Mouse (Mus musculus) stomach, embryonic 16.5 days (tissue): ENCODE data around the gene Il12b. TPM values are rescaled to one million over a fixed set of nuclear protein-coding genes. Genes with fewer than 3 reads are reported as not detected.
A peak's percentile ranks its signal among the peaks of the same experiment; 100 is the strongest.

Experiments
- ATAC-seq: fragments of 200-750 bp; cut with Nextera tagmentation; 2 replicates; pipeline ENCODE4 v1.8.0; 2017; ENCODE audit warnings: moderate number of reproducible peaks, moderate TSS enrichment; ENCODE audit not compliant: insufficient read depth, low FRiP score
- H3K27ac ChIP-seq: fragments of 300-500 bp; sonication (generic); 2 replicates; pipeline ENCODE4 v1.5.1; 2014; ENCODE audit warnings: low read length
- H3K27me3 ChIP-seq: fragments of 300-500 bp; sonication (generic); 2 replicates; pipeline ENCODE4 v1.6.1; 2014; ENCODE audit warnings: low read length, control low read depth, mixed read lengths; ENCODE audit not compliant: control insufficient read depth, insufficient read depth
- H3K36me3 ChIP-seq: fragments of 300-500 bp; sonication (generic); 2 replicates; pipeline ENCODE4 v1.6.1; 2014; ENCODE audit warnings: low read length; ENCODE audit not compliant: control insufficient read depth, insufficient read depth
- H3K4me1 ChIP-seq: fragments of 300-500 bp; sonication (generic); 2 replicates; pipeline ENCODE4 v1.6.1; 2014; ENCODE audit warnings: low read length, control low read depth, mixed read lengths; ENCODE audit not compliant: control insufficient read depth, insufficient read depth
- H3K4me2 ChIP-seq: fragments of 300-500 bp; sonication (generic); 2 replicates; pipeline ENCODE4 v1.6.1; 2014; ENCODE audit warnings: low read depth, low read length, mixed read lengths
- H3K4me3 ChIP-seq: fragments of 300-500 bp; sonication (generic); replicated peaks from 2 replicates; pipeline ENCODE4 v1.5.1; 2014; ENCODE audit warnings: mild to moderate bottlenecking, low read length
- H3K9ac ChIP-seq: fragments of 300-500 bp; sonication (generic); 2 replicates; pipeline ENCODE4 v1.6.1; 2014; ENCODE audit warnings: low read length
- H3K9me3 ChIP-seq: fragments of 300-500 bp; sonication (generic); replicated peaks from 2 replicates; pipeline ENCODE4 v1.6.1; 2016; ENCODE audit warnings: low read length, control low read depth; ENCODE audit not compliant: control insufficient read depth
- WGBS: fragments of 180-500 bp; shearing (Covaris S2); extraction: QIAGEN DNeasy Blood & Tissue Kit; methylation state at CpG from one replicate; pipeline ENCODE4 v1.1.7; 2014; 5-methylcytosine and 5-hydroxymethylcytosine counted together
- polyA plus RNA-seq: library from polyadenylated mRNA; unstranded; fragments of >200 nt; fragmentation: Nextera tagmentation; extraction: Ambion mirVana; gene quantifications from 2 replicates; pipeline ENCODE4 v1.2.1, GENCODE M21; 2015

Gene Il12b
- polyA plus RNA-seq: not detected in 2 replicates

- Histone ChIP-seq H3K4me2 (peak within 1 kb of the TSS; percentile 63), H3K27me3 (no peaks in the 10 kb centered on the region), H3K9ac (peak within 1 kb of the TSS; percentile 70), H3K36me3 (no peaks in the 10 kb centered on the region), H3K9me3 (no peaks in the 10 kb centered on the region), H3K4me1 (no peaks in the 10 kb centered on the region), H3K4me3 (peak within 1 kb of the TSS; percentile 44), H3K27ac (no peak within 1 kb of the TSS)
- 70% methylated on average over 6 of the region's 6 CpGs for WGBS
- no peak for ATAC-seq
These were observed at the start of gene Il12b for GRCm38 (mm10) chr11:44399763-44400162. TSS of gene Il12b (plus strand) at chr11:44400063.

- no peak overlapping the region for H3K9ac ChIP-seq
- WGBS: 78% methylated on average over 8 of the region's 8 CpGs
- H3K27ac ChIP-seq: no peak overlapping the region
- H3K4me3 ChIP-seq: no peak overlapping the region
- no peaks in the 10 kb centered on the region for H3K27me3 ChIP-seq
- no peaks in the 10 kb centered on the region for H3K36me3 ChIP-seq
- no peak overlapping the region for H3K4me2 ChIP-seq
- no peaks in the 10 kb centered on the region for H3K9me3 ChIP-seq
- H3K4me1 ChIP-seq: no peaks in the 10 kb centered on the region
- no peak for ATAC-seq
These were observed 44.9 kb upstream of the Il12b start for GRCm38 (mm10) chr11:44354860-44355470.

GRCm38 (mm10) chr11:44356171-44356570 is 43.7 kb upstream of the Il12b start:
- Histone ChIP-seq H3K27ac (no peak overlapping the region), H3K9ac (no peak overlapping the region), H3K36me3 (no peaks in the 10 kb centered on the region), H3K9me3 (no peaks in the 10 kb centered on the region), H3K4me2 (no peak overlapping the region), H3K4me1 (no peaks in the 10 kb centered on the region), H3K4me3 (no peak overlapping the region), H3K27me3 (no peaks in the 10 kb centered on the region)
- WGBS: 88% methylated on average over 4 of the region's 4 CpGs
- ATAC-seq: no peak

- Histone ChIP-seq H3K27me3 (no peaks in the 10 kb centered on the region), H3K27ac (no peak overlapping the region), H3K4me2 (no peak overlapping the region), H3K9ac (no peak overlapping the region), H3K36me3 (no peaks in the 10 kb centered on the region), H3K9me3 (no peaks in the 10 kb centered on the region), H3K4me1 (no peaks in the 10 kb centered on the region), H3K4me3 (no peak overlapping the region)
- no peak for ATAC-seq
These were observed 35.3 kb upstream of the Il12b start for GRCm38 (mm10) chr11:44364536-44364935.

- ATAC-seq: no peak
- WGBS: 63% methylated on average over 1 of the region's 1 CpGs
These were observed 32.2 kb upstream of the Il12b start for GRCm38 (mm10) chr11:44367711-44368110.

GRCm38 (mm10) chr11:44372856-44373255 is 27.0 kb upstream of the Il12b start:
- Histone ChIP-seq H3K9me3 (no peaks in the 10 kb centered on the region), H3K4me3 (no peak overlapping the region), H3K27me3 (no peaks in the 10 kb centered on the region), H3K4me1 (no peaks in the 10 kb centered on the region), H3K9ac (no peak overlapping the region), H3K36me3 (no peaks in the 10 kb centered on the region), H3K4me2 (no peak overlapping the region), H3K27ac (no peak overlapping the region)
- WGBS: 74% methylated on average over 6 of the region's 6 CpGs
- no peak for ATAC-seq

More at GRCm38 (mm10) chr11:44367711-44368110, 32.2 kb upstream of the Il12b start:
- H3K27ac ChIP-seq: no peak overlapping the region
- H3K4me1 ChIP-seq: no peaks in the 10 kb centered on the region
- no peak overlapping the region for H3K9ac ChIP-seq
- H3K4me2 ChIP-seq: no peak overlapping the region
- H3K27me3 ChIP-seq: no peaks in the 10 kb centered on the region
- H3K9me3 ChIP-seq: no peaks in the 10 kb centered on the region
- H3K36me3 ChIP-seq: no peaks in the 10 kb centered on the region
- no peak overlapping the region for H3K4me3 ChIP-seq

- Histone ChIP-seq H3K9me3 (no peaks in the 10 kb centered on the region), H3K4me2 (no peak overlapping the region), H3K9ac (no peak overlapping the region), H3K27ac (no peak overlapping the region), H3K36me3 (no peaks in the 10 kb centered on the region), H3K4me3 (no peak overlapping the region), H3K27me3 (no peaks in the 10 kb centered on the region), H3K4me1 (no peaks in the 10 kb centered on the region)
- no peak for ATAC-seq
- WGBS: 81% methylated on average over 5 of the region's 5 CpGs
These were observed 22.0 kb upstream of the Il12b start for GRCm38 (mm10) chr11:44377879-44378278.

GRCm38 (mm10) chr11:44380432-44381051 is 19.3 kb upstream of the Il12b start:
- no peaks in the 10 kb centered on the region for H3K9me3 ChIP-seq
- no peak overlapping the region for H3K4me2 ChIP-seq
- no peak overlapping the region for H3K4me3 ChIP-seq
- no peaks in the 10 kb centered on the region for H3K36me3 ChIP-seq
- ATAC-seq: no peak
- no peaks in the 10 kb centered on the region for H3K4me1 ChIP-seq
- H3K27ac ChIP-seq: no peak overlapping the region
- H3K27me3 ChIP-seq: no peaks in the 10 kb centered on the region
- WGBS: 80% methylated on average over 3 of the region's 3 CpGs
- no peak overlapping the region for H3K9ac ChIP-seq

- 54% methylated on average over 3 of the region's 3 CpGs for WGBS
- Histone ChIP-seq H3K27me3 (no peaks in the 10 kb centered on the region), H3K36me3 (no peaks in the 10 kb centered on the region), H3K9ac (no peak overlapping the region), H3K4me1 (no peaks in the 10 kb centered on the region), H3K27ac (no peak overlapping the region), H3K4me3 (no peak overlapping the region), H3K9me3 (no peaks in the 10 kb centered on the region), H3K4me2 (no peak overlapping the region)
- no peak for ATAC-seq
These were observed 17.7 kb upstream of the Il12b start for GRCm38 (mm10) chr11:44382200-44382599.
